Mouse (Mus musculus) small intestine, adult 2 months (tissue): ENCODE measurements around the gene Art3.

Source experiments
- CTCF ChIP-seq: fragments of 200-500 bp; IDR thresholded peaks from 2 replicates; pipeline ENCODE4 v1.5.1; 2012; ENCODE audit warnings: low read depth, mild to moderate bottlenecking, control low read depth, inconsistent platforms, low read length, moderate library complexity, mixed read lengths; ENCODE audit not compliant: insufficient replicate concordance, insufficient read length; ENCODE audit errors: extremely low read depth
- POLR2A ChIP-seq: fragments of 200-500 bp; IDR thresholded peaks from 2 replicates; pipeline ENCODE4 v1.6.1; 2012; ENCODE audit warnings: low read depth, mild to moderate bottlenecking, control low read depth, inconsistent platforms, low read length, moderate library complexity

DNA sequence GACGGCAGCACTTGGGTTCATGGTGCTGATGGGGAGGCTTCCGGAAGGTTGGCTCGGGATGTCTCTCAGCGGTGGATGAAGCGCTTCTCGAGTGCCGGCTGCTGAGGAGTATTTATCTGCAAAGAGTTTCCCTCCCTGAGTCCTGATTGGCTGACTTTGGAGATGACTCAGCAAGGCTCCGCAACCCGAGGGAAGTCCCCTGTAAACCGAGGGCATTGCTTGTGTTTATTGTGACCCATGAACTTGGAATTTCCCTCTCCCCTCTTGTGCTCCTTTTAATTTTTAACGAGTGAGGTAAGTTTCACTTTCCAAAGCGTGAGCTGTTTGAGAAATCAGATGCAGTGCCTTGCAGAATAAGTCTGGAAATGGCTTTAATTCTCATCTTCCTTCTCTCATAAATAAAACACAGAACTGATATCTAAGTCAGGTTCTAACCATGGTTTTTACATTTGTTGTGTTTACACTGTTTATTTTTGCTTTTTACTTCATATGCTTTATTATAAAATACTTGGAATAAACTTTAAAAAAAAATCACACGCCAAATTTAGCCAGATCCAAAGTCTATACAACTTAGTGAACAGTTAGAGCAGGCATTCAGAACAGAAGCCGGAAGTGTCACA, 17.3 kb downstream of the Art3 start, which contains the start of gene Cxcl10:
- TF ChIP-seq CTCF (no peak), POLR2A (peak; percentile 38; the same call in 1 of the 2 replicates)
